Mouse (Mus musculus): Measurements from ENCODE around the gene Rnf26. TPM values are rescaled to one million over a fixed set of nuclear protein-coding genes. Genes with fewer than 3 reads are reported as not detected.

The Rnf26 gene
- polyA plus RNA-seq, 1 experiment = 29.5 TPM

- Histone ChIP-seq H3K79me2 (ENCODE audit: control insufficient read depth, insufficient read depth) (no peaks in the 10 kb centered on the region), H3ac (ENCODE audit: control insufficient read depth, insufficient read length) (no peak overlapping the region), H3K36me3 (ENCODE audit: control insufficient read depth, insufficient read depth) (no peaks in the 10 kb centered on the region), H3K27me3 (ENCODE audit: control insufficient read depth, insufficient read depth, insufficient read length) (no peaks in the 10 kb centered on the region), H3K4me2 (ENCODE audit: low read depth) (peak overlapping the region; percentile 34), H3K4me3 (no peak overlapping the region)
- no peak for TF ChIP-seq CEBPB (IDR thresholded peaks at IDR 0.05; ENCODE audit: insufficient read depth, poor library complexity, severe bottlenecking)
- no peak for TF ChIP-seq TCF3 (IDR thresholded peaks at IDR 0.05; ENCODE audit: insufficient read length, low read depth)
- no peak for TF ChIP-seq E2F4 (IDR thresholded peaks at IDR 0.05; ENCODE audit: insufficient read depth)
- TF ChIP-seq MAX (IDR thresholded peaks at IDR 0.05; ENCODE audit: low read depth) = no peak
- no peak for TF ChIP-seq REST (IDR thresholded peaks at IDR 0.05; ENCODE audit: insufficient read depth, insufficient read length)
- TF ChIP-seq USF1 (IDR thresholded peaks at IDR 0.05; ENCODE audit: low read depth) = no peak
- TF ChIP-seq POLR2AphosphoS2 (IDR thresholded peaks at IDR 0.05; ENCODE audit: insufficient read length, low read depth) = no peak
- TF ChIP-seq MYOD1 (IDR thresholded peaks at IDR 0.05; ENCODE audit: control insufficient read depth in 1 of 3, insufficient read length in 2 of 3, low read depth in 2 of 3) = no peak
- TF ChIP-seq SRF (IDR thresholded peaks at IDR 0.05; ENCODE audit: control insufficient read depth, insufficient read length, low read depth) = no peak
- TF ChIP-seq POLR2A (IDR thresholded peaks at IDR 0.05; ENCODE audit: insufficient read length, low read depth) = no peak
- TF ChIP-seq TCF12 (IDR thresholded peaks at IDR 0.05; ENCODE audit: insufficient read depth, poor library complexity, severe bottlenecking) = no peak
- TF ChIP-seq MYOG (IDR thresholded peaks at IDR 0.05; ENCODE audit: control insufficient read depth in 1 of 3, insufficient read depth in 1 of 3, insufficient read length in 2 of 3, low read depth in 2 of 3) = no peak
Observed at GRCm38 (mm10) chr9:44080953-44081352, 32.4 kb downstream of the Rnf26 start.

- H3K27me3 ChIP-seq (ENCODE audit: control insufficient read depth, insufficient read depth, insufficient read length) = no peaks in the 10 kb centered on the region
- H3K4me2 ChIP-seq (ENCODE audit: low read depth) = peak overlapping the region; percentile 34
- no peak overlapping the region for H3K4me3 ChIP-seq
- no peak for TF ChIP-seq SRF (IDR thresholded peaks at IDR 0.05; ENCODE audit: control insufficient read depth, insufficient read length, low read depth)
- no peak for TF ChIP-seq TCF3 (IDR thresholded peaks at IDR 0.05; ENCODE audit: insufficient read length, low read depth)
- TF ChIP-seq MYOG (IDR thresholded peaks at IDR 0.05; ENCODE audit: control insufficient read depth in 1 of 3, insufficient read depth in 1 of 3, insufficient read length in 2 of 3, low read depth in 2 of 3) = no peak
- no peak for TF ChIP-seq MAX (IDR thresholded peaks at IDR 0.05; ENCODE audit: low read depth)
- TF ChIP-seq REST (IDR thresholded peaks at IDR 0.05; ENCODE audit: insufficient read depth, insufficient read length) = no peak
- TF ChIP-seq CEBPB (IDR thresholded peaks at IDR 0.05; ENCODE audit: insufficient read depth, poor library complexity, severe bottlenecking) = no peak
- TF ChIP-seq TCF12 (IDR thresholded peaks at IDR 0.05; ENCODE audit: insufficient read depth, poor library complexity, severe bottlenecking) = no peak
- no peak for TF ChIP-seq MYOD1 (IDR thresholded peaks at IDR 0.05; ENCODE audit: control insufficient read depth in 1 of 3, insufficient read length in 2 of 3, low read depth in 2 of 3)
- TF ChIP-seq USF1 (IDR thresholded peaks at IDR 0.05; ENCODE audit: low read depth) = no peak
- TF ChIP-seq E2F4 (IDR thresholded peaks at IDR 0.05; ENCODE audit: insufficient read depth) = no peak
- no peak for TF ChIP-seq POLR2A (IDR thresholded peaks at IDR 0.05; ENCODE audit: insufficient read length, low read depth)
- TF ChIP-seq POLR2AphosphoS2 (IDR thresholded peaks at IDR 0.05; ENCODE audit: insufficient read length, low read depth) = no peak
- no peak overlapping the region for H3ac ChIP-seq (ENCODE audit: control insufficient read depth, insufficient read length)
- no peaks in the 10 kb centered on the region for H3K36me3 ChIP-seq (ENCODE audit: control insufficient read depth, insufficient read depth)
- no peaks in the 10 kb centered on the region for H3K79me2 ChIP-seq (ENCODE audit: control insufficient read depth, insufficient read depth)
Observed at GRCm38 (mm10) chr9:44079997-44080780, 33.1 kb downstream of the Rnf26 start.

GRCm38 (mm10) chr9:44078955-44079756, 34.2 kb downstream of the Rnf26 start:
- TF ChIP-seq POLR2AphosphoS2 (IDR thresholded peaks at IDR 0.05; ENCODE audit: insufficient read length, low read depth) (no peak), MYOD1 (IDR thresholded peaks at IDR 0.05; ENCODE audit: control insufficient read depth in 1 of 3, insufficient read length in 2 of 3, low read depth in 2 of 3) (peak in 2 of 3 experiments; percentile 84 to 86), TCF3 (IDR thresholded peaks at IDR 0.05; ENCODE audit: insufficient read length, low read depth) (no peak), SRF (IDR thresholded peaks at IDR 0.05; ENCODE audit: control insufficient read depth, insufficient read length, low read depth) (no peak), POLR2A (IDR thresholded peaks at IDR 0.05; ENCODE audit: insufficient read length, low read depth) (no peak), TCF12 (IDR thresholded peaks at IDR 0.05; ENCODE audit: insufficient read depth, poor library complexity, severe bottlenecking) (peak; percentile 61), MAX (IDR thresholded peaks at IDR 0.05; ENCODE audit: low read depth) (no peak), E2F4 (IDR thresholded peaks at IDR 0.05; ENCODE audit: insufficient read depth) (no peak), REST (IDR thresholded peaks at IDR 0.05; ENCODE audit: insufficient read depth, insufficient read length) (no peak), USF1 (IDR thresholded peaks at IDR 0.05; ENCODE audit: low read depth) (peak; percentile 97), CEBPB (IDR thresholded peaks at IDR 0.05; ENCODE audit: insufficient read depth, poor library complexity, severe bottlenecking) (no peak), MYOG (IDR thresholded peaks at IDR 0.05; ENCODE audit: control insufficient read depth in 1 of 3, insufficient read depth in 1 of 3, insufficient read length in 2 of 3, low read depth in 2 of 3) (peak; percentile 87 to 93 (median 88))
- Histone ChIP-seq H3K4me3 (no peak overlapping the region), H3K79me2 (ENCODE audit: control insufficient read depth, insufficient read depth) (no peaks in the 10 kb centered on the region), H3ac (ENCODE audit: control insufficient read depth, insufficient read length) (no peak overlapping the region), H3K36me3 (ENCODE audit: control insufficient read depth, insufficient read depth) (no peaks in the 10 kb centered on the region), H3K4me2 (ENCODE audit: low read depth) (peak overlapping the region; percentile 84), H3K27me3 (ENCODE audit: control insufficient read depth, insufficient read depth, insufficient read length) (no peaks in the 10 kb centered on the region)

GRCm38 (mm10) chr9:44078136-44078797, 35.0 kb downstream of the Rnf26 start:
- no peaks in the 10 kb centered on the region for H3K27me3 ChIP-seq (ENCODE audit: control insufficient read depth, insufficient read depth, insufficient read length)
- no peaks in the 10 kb centered on the region for H3K36me3 ChIP-seq (ENCODE audit: control insufficient read depth, insufficient read depth)
- no peak overlapping the region for H3K4me3 ChIP-seq
- H3ac ChIP-seq (ENCODE audit: control insufficient read depth, insufficient read length) = no peak overlapping the region
- peak overlapping the region; percentile 84 for H3K4me2 ChIP-seq (ENCODE audit: low read depth)
- no peak for TF ChIP-seq TCF3 (IDR thresholded peaks at IDR 0.05; ENCODE audit: insufficient read length, low read depth)
- TF ChIP-seq TCF12 (IDR thresholded peaks at IDR 0.05; ENCODE audit: insufficient read depth, poor library complexity, severe bottlenecking) = no peak
- TF ChIP-seq SRF (IDR thresholded peaks at IDR 0.05; ENCODE audit: control insufficient read depth, insufficient read length, low read depth) = no peak
- TF ChIP-seq MYOD1 (IDR thresholded peaks at IDR 0.05; ENCODE audit: control insufficient read depth in 1 of 3, insufficient read length in 2 of 3, low read depth in 2 of 3) = no peak
- no peak for TF ChIP-seq CEBPB (IDR thresholded peaks at IDR 0.05; ENCODE audit: insufficient read depth, poor library complexity, severe bottlenecking)
- TF ChIP-seq POLR2A (IDR thresholded peaks at IDR 0.05; ENCODE audit: insufficient read length, low read depth) = no peak
- no peak for TF ChIP-seq MYOG (IDR thresholded peaks at IDR 0.05; ENCODE audit: control insufficient read depth in 1 of 3, insufficient read depth in 1 of 3, insufficient read length in 2 of 3, low read depth in 2 of 3)
- TF ChIP-seq USF1 (IDR thresholded peaks at IDR 0.05; ENCODE audit: low read depth) = no peak
- TF ChIP-seq POLR2AphosphoS2 (IDR thresholded peaks at IDR 0.05; ENCODE audit: insufficient read length, low read depth) = no peak
- TF ChIP-seq REST (IDR thresholded peaks at IDR 0.05; ENCODE audit: insufficient read depth, insufficient read length) = no peak
- TF ChIP-seq MAX (IDR thresholded peaks at IDR 0.05; ENCODE audit: low read depth) = no peak
- H3K79me2 ChIP-seq (ENCODE audit: control insufficient read depth, insufficient read depth) = no peaks in the 10 kb centered on the region
